Mouse (Mus musculus) cerebellum, adult 11 months (tissue): ENCODE results near the gene Ina.

Experiments
- DNase-seq: peaks from one replicate; pipeline ENCODE4 v3.0.0; 2022

The Ina gene

GRCm38 (mm10) chr19:47016487-47016886, 2.0 kb downstream of the Ina start:
- DNase-seq = no peak

- no peak for DNase-seq
Observed at GRCm38 (mm10) chr19:47017831-47018230, 3.3 kb downstream of the Ina start.

GRCm38 (mm10) chr19:47018330-47018729, 3.8 kb downstream of the Ina start:
- no peak for DNase-seq

GRCm38 (mm10) chr19:47019326-47019725, 4.8 kb downstream of the Ina start:
- no peak for DNase-seq

- DNase-seq = no peak
Observed at GRCm38 (mm10) chr19:47022709-47023108, 8.2 kb downstream of the Ina start.

GRCm38 (mm10) chr19:47023546-47023945, 9.0 kb downstream of the Ina start:
- no peak for DNase-seq

GRCm38 (mm10) chr19:47024954-47025353, 10.5 kb downstream of the Ina start:
- DNase-seq = no peak

- DNase-seq = no peak
Observed at GRCm38 (mm10) chr19:47026513-47026912, 12.0 kb downstream of the Ina start.

GRCm38 (mm10) chr19:47029796-47030195, 15.3 kb downstream of the Ina start:
- DNase-seq = no peak

GRCm38 (mm10) chr19:47031770-47032169, 17.3 kb downstream of the Ina start:
- no peak for DNase-seq

- no peak for DNase-seq
Observed at GRCm38 (mm10) chr19:47034916-47035315, 20.4 kb downstream of the Ina start.

GRCm38 (mm10) chr19:47036596-47036995, 22.1 kb downstream of the Ina start:
- DNase-seq = no peak

GRCm38 (mm10) chr19:47040720-47041473, 26.4 kb downstream of the Ina start:
- DNase-seq = no peak

- no peak for DNase-seq
Observed at GRCm38 (mm10) chr19:47043608-47044007, 29.1 kb downstream of the Ina start.

GRCm38 (mm10) chr19:47046343-47046742, 31.8 kb downstream of the Ina start:
- no peak for DNase-seq

- DNase-seq = no peak
Observed at GRCm38 (mm10) chr19:47047236-47047833, 32.8 kb downstream of the Ina start.

GRCm38 (mm10) chr19:47049061-47049460, 34.6 kb downstream of the Ina start:
- DNase-seq = no peak

- DNase-seq = no peak
Observed at GRCm38 (mm10) chr19:47049840-47050239, 35.3 kb downstream of the Ina start.

GRCm38 (mm10) chr19:47050271-47051032, 36.0 kb downstream of the Ina start, which contains the start of gene Pcgf6:
Gene Pcgf6 (minus strand): TSS chr19:47050906.
- peak; percentile 84 for DNase-seq

GRCm38 (mm10) chr19:47052927-47053326, 38.4 kb downstream of the Ina start:
- no peak for DNase-seq

- no peak for DNase-seq
Observed at GRCm38 (mm10) chr19:47053471-47053870, 39.0 kb downstream of the Ina start.

GRCm38 (mm10) chr19:47057684-47058083, 43.2 kb downstream of the Ina start:
- no peak for DNase-seq

- DNase-seq = no peak
Observed at GRCm38 (mm10) chr19:47065860-47066259, 51.4 kb downstream of the Ina start.
